Mouse (Mus musculus): Measurements from ENCODE around the gene Dnm1l. TPM values are rescaled to one million over a fixed set of nuclear protein-coding genes. Genes with fewer than 3 reads are reported as not detected.
"Not testable (repeated sequence)": the region's sequence is repeated elsewhere in the genome, so short reads cannot be mapped to it uniquely, and the experiment has no call there.

Gene Dnm1l
- total RNA-seq (2021), result 10 to 100 TPM; 52.0 to 75.0 TPM
- long read RNA-seq, experiment 1, transcript Dnm1l-201 (18 exons, 3,951 nt), result major isoform, 62 of 91 reads
- long read RNA-seq, experiment 1, transcript Dnm1l-202 (19 exons, 3,966 nt), result minor isoform, 7 of 91 reads
- long read RNA-seq, experiment 1, partial matches to known transcripts, result 3 of 91 reads
- long read RNA-seq, experiment 1, other reads (novel, unspliced or antisense), result 18 of 91 reads
- long read RNA-seq, experiment 2, transcript Dnm1l-202 (19 exons, 3,966 nt), result minor isoform, 12 of 62 reads
- long read RNA-seq, experiment 2, transcript Dnm1l-201 (18 exons, 3,951 nt), result major isoform, 28 of 62 reads
- long read RNA-seq, experiment 2, partial matches to known transcripts, result 9 of 62 reads
- long read RNA-seq, experiment 2, other reads (novel, unspliced or antisense), result 13 of 62 reads

DNA sequence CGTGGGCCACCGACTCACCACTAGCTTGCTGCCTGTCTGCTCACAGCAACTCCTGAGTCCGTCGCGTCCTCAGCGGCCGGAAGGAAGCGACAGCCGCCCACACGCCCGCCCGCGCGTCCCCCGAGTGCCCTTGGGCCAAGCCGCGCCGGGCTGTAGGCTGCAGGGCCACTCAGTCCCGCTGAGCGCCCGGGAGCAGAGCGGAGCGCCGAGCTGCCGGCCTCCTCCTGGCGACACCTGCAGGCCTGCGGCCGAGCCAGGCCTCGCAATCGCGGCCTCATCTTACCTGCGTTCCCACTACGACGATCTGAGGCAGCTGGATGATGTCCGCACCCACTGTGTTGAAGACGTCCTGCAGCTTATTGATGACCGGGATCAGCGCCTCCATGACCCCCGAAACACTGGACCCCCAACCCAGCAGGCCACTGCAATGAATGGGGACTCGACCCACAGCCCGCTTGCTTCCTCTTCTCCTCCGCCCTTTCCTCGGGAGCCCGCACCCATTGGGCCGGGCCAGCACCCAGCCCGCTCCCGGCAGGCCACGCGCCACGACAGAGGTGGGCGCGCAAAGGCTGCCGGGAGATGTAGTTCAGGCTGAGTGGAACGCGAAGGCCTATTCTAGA, at the start of gene Dnm1l:
Gene Dnm1l (minus strand): TSS at position 479 of the 620 bp plus-strand sequence.
- intact Hi-C loops (cut with DNase I), result loop anchor here (5.0 to 10.0 kb wide), 2 partner anchors 51 to 226 kb away; no protein-coding TSS in a partner anchor
- peak; percentile 96 for DNase-seq
- TF ChIP-seq CTCF (IDR thresholded peaks at IDR 0.05), result peak; percentile 48
- H3K4me3 ChIP-seq, result peak within 1 kb of the TSS; percentile 76
- H3K27ac ChIP-seq, result peak within 1 kb of the TSS; percentile 91

- H3K4me3 ChIP-seq; DNase-seq; intact Hi-C loops (cut with DNase I); H3K27ac ChIP-seq: not testable (repeated sequence)
Observed at GRCm38 (mm10) chr16:16367217-16367616, 8.5 kb upstream of the Dnm1l start.

GRCm38 (mm10) chr16:16359101-16359482, 333 bp upstream of the Dnm1l start:
- DNase-seq, result not testable (repeated sequence)
- H3K27ac ChIP-seq, result peak overlapping the region; percentile 91
- H3K4me3 ChIP-seq, result peak overlapping the region; percentile 76
- intact Hi-C loops (cut with DNase I), result loop anchor here (5.0 to 10.0 kb wide), 2 partner anchors 52 to 226 kb away; no protein-coding TSS in a partner anchor

DNA sequence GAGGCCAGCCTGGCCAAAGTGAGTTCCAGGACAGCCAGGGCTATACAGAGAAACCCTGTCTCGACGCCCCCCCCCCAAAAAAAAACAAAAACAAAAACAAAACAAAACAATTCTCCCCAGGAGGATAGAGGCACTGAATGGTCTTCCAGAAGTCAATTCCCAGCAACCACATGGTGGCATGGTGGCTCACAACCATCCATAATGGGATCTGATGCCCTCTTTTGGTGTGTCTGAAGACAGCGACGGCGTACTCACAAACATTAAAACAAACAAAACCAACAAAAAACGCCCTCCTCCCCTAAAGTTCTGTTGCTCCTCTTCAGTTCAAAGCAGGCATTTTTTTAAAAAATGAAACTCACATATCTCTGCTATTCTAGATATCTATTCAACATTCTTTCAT, 851 bp downstream of the Dnm1l start:
- DNase-seq, result no peak
- TF ChIP-seq CTCF (IDR thresholded peaks at IDR 0.05), result peak; percentile 4; the same call in 1 of the 2 replicates
- Histone ChIP-seq H3K27ac (peak overlapping the region; percentile 91), H3K4me3 (peak overlapping the region; percentile 76)
- intact Hi-C loops (cut with DNase I), result loop anchor here (5.0 to 10.0 kb wide), 2 partner anchors 51 to 227 kb away; no protein-coding TSS in a partner anchor

DNA sequence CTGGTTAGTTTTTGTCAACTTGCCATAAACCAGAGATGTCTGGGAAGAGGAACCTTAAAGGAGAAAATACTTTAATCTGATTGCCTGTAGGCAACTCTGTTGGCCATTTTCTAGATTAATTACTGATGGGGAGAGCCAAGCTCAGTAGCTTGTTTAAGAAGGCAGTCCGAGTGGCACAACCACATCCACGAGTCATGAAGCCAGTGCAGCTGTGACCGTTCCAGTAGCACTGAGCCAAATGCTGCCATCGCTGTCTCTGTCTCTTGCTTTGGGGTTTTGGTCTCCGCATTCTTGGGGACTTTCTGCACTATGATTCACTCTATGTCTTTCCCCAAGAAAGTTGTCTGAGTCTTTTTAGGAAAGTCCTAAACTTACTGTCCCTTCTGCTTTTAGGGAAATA, 12.3 kb downstream of the Dnm1l start:
- no peak for TF ChIP-seq CTCF (IDR thresholded peaks at IDR 0.05)
- no peak for DNase-seq
- Histone ChIP-seq H3K4me3 (no peak overlapping the region), H3K27ac (no peak overlapping the region)
- intact Hi-C loops (cut with DNase I), result no loop called here

- Histone ChIP-seq H3K4me3 (no peak overlapping the region), H3K27ac (no peak overlapping the region)
- TF ChIP-seq CTCF (IDR thresholded peaks at IDR 0.05), result no peak
- intact Hi-C loops (cut with DNase I), result no loop called here
- no peak for DNase-seq
Observed at GRCm38 (mm10) chr16:16325775-16326336, 32.9 kb downstream of the Dnm1l start.

DNA sequence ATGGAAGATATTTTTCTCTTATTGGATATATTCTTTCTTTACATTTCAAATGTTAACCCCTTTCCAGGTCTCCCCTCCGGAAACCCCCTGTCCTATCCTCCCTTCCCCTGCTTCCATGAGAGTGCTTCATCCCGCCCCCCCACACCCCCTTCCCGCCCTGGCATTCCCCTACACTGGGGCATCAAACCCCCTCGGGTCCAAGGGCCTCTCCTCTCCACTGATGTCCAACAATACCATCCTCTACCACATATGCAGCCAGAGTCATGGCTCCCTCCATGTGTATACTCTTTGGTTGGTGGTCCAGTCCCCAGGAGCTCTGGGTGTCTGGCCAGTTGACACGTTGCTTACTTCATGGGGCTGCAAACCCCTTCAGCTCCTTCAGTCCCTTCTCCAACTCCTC, 47.4 kb downstream of the Dnm1l start:
- intact Hi-C loops (cut with DNase I), result no loop called here
- DNase-seq, result no peak
- Histone ChIP-seq H3K4me3 (no peak overlapping the region), H3K27ac (no peak overlapping the region)
- no peak for TF ChIP-seq CTCF (IDR thresholded peaks at IDR 0.05)

- H3K4me3 ChIP-seq, result peak overlapping the region; percentile 93
- intact Hi-C loops (cut with DNase I), result loop anchor here (2.0 kb wide), 1 partner anchor 101 kb away; no protein-coding TSS in a partner anchor
- TF ChIP-seq CTCF (IDR thresholded peaks at IDR 0.05), result peak; percentile 27; the same call in 1 of the 2 replicates
- H3K27ac ChIP-seq, result no peak overlapping the region
- no peak for DNase-seq
Observed at GRCm38 (mm10) chr16:16303888-16304287, 54.9 kb downstream of the Dnm1l start.

DNA sequence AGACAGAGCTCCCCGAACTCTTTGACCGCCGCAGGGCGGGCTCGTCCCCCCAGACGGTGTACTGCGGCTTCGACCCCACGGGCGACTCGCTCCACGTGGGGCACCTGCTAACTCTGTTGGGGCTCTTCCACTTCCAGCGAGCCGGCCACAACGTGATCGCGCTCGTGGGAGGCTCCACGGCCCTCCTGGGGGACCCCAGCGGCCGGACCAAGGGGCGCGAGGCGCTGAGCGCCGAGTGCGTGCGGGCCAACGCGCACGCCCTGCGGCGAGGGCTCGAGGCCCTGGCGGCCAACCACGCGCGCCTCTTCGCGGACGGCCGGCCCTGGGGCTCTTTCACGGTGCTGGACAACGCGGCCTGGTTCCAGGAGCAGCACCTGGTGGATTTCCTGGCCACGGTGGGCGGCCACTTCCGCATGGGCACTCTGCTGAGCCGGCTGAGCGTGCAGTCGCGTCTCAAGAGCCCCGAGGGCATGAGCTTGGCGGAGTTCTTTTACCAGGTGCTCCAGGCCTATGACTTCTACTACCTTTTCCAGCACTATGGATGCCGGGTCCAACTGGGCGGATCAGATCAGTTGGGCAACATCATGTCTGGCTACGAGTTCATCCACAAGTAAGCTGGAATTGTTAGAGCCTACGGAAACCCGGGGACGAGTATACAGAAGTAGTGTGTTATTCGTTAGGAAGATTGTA, 55.5 kb downstream of the Dnm1l start:
- TF ChIP-seq CTCF (IDR thresholded peaks at IDR 0.05), result no peak
- Histone ChIP-seq H3K4me3 (peak overlapping the region; percentile 93), H3K27ac (peak overlapping the region; percentile 97)
- intact Hi-C loops (cut with DNase I), result loop anchor here (2.0 kb wide), 1 partner anchor 100 kb away; no protein-coding TSS in a partner anchor
- DNase-seq, result peak; percentile 55

- H3K27ac ChIP-seq, result peak within 1 kb of the TSS; percentile 97
- peak; percentile 57 for TF ChIP-seq CTCF (IDR thresholded peaks at IDR 0.05)
- intact Hi-C loops (cut with DNase I), result loop anchor here (2.0 kb wide), 1 partner anchor 100 kb away; no protein-coding TSS in a partner anchor
- DNase-seq, result peak; percentile 95
- H3K4me3 ChIP-seq, result peak within 1 kb of the TSS; percentile 93
Observed at GRCm38 (mm10) chr16:16302369-16303137, 56.2 kb downstream of the Dnm1l start, which contains the start of gene Yars2. Gene Yars2, plus strand, starts transcription at chr16:16302965.

DNA sequence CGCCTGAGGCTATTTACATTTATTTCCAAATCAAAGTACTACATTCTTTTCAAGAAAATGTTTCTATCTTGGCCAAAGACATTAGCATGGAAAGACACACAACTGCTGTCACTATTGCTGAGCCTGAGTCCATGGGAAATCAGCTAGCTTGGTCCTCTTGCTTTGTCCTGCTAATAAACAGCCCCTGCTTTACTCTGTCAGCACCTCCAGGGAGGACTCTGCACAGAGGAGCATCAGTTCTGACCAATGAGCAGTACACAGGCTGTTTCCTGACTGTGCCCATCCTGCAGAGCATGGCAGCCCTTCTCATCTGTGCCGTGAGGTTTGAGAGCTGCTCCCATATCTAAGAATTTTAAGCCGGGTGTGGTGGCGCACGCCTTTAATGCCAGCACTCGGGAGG, 85.0 kb downstream of the Dnm1l start:
- H3K27ac ChIP-seq, result no peak overlapping the region
- no peak for DNase-seq
- no peak for TF ChIP-seq CTCF (IDR thresholded peaks at IDR 0.05)
- no peak overlapping the region for H3K4me3 ChIP-seq
- intact Hi-C loops (cut with DNase I), result no loop called here
